Mouse (Mus musculus) CH12.LX (cell line): Measurements from ENCODE around the gene Ifna4.
"Not testable (repeated sequence)": the region's sequence is repeated elsewhere in the genome, so short reads cannot be mapped to it uniquely, and the experiment has no call there.

ENCODE experiments used
- BHLHE40 ChIP-seq: IDR thresholded peaks from 2 replicates; pipeline ENCODE4 v1.6.1; 2011; ENCODE audit warnings: mild to moderate bottlenecking, low read depth, low read length, improper control_type of control experiment
- CHD2 ChIP-seq: IDR thresholded peaks from 2 replicates; pipeline ENCODE4 v1.6.1; 2011; ENCODE audit warnings: low read length, improper control_type of control experiment
- CTCF ChIP-seq, 2 experiments: IDR thresholded peaks in 1 of 2; conservative IDR thresholded peaks in 1 of 2; 2 replicates each; pipeline ENCODE4 v1.5.1; 2011 to 2012; ENCODE audit warnings: low read depth in 2 of 2, low read length in 2 of 2, improper control_type of control experiment in 1 of 2, inconsistent platforms in 1 of 2, mild to moderate bottlenecking in 1 of 2, moderate library complexity in 1 of 2
- E2F4 ChIP-seq: IDR thresholded peaks from 2 replicates; pipeline ENCODE4 v1.6.1; 2011; ENCODE audit warnings: low read depth, low read length, improper control_type of control experiment; ENCODE audit not compliant: insufficient replicate concordance
- EP300 ChIP-seq: IDR thresholded peaks from 2 replicates; pipeline ENCODE4 v1.6.1; 2011; ENCODE audit warnings: low read length, improper control_type of control experiment
- KAT2A ChIP-seq: IDR thresholded peaks from 2 replicates; pipeline ENCODE4 v1.6.1; 2012; ENCODE audit warnings: low read length, improper control_type of control experiment, inconsistent platforms; ENCODE audit not compliant: insufficient replicate concordance
- MAZ ChIP-seq: IDR thresholded peaks from 2 replicates; pipeline ENCODE4 v1.6.1; 2012; ENCODE audit warnings: low read depth, mild to moderate bottlenecking, inconsistent platforms, low read length, improper control_type of control experiment, moderate library complexity
- MEF2A ChIP-seq: IDR thresholded peaks from 2 replicates; pipeline ENCODE4 v1.6.1; 2014; ENCODE audit warnings: low read depth, mild to moderate bottlenecking, inconsistent platforms, low read length, improper control_type of control experiment, borderline replicate concordance
- MXI1 ChIP-seq: IDR thresholded peaks from 2 replicates; pipeline ENCODE4 v1.6.1; 2011; ENCODE audit warnings: mild to moderate bottlenecking, low read depth, low read length, improper control_type of control experiment
- NRF1 ChIP-seq: IDR thresholded peaks from 2 replicates; pipeline ENCODE4 v1.6.1; 2014; ENCODE audit warnings: low read depth, mild to moderate bottlenecking, inconsistent platforms, low read length, improper control_type of control experiment, moderate library complexity
- POLR2A ChIP-seq: IDR thresholded peaks from 2 replicates; pipeline ENCODE4 v1.6.1; 2011; ENCODE audit warnings: low read depth, mild to moderate bottlenecking, improper control_type of control experiment, low read length
- POLR2AphosphoS2 ChIP-seq: IDR thresholded peaks from 2 replicates; pipeline ENCODE4 v1.6.1; 2011; ENCODE audit warnings: low read depth, low read length, improper control_type of control experiment
- RAD21 ChIP-seq: IDR thresholded peaks from 2 replicates; pipeline ENCODE4 v1.6.1; 2011; ENCODE audit warnings: low read depth, mild to moderate bottlenecking, low read length, improper control_type of control experiment, moderate library complexity
- ZMIZ1 ChIP-seq: IDR thresholded peaks from 2 replicates; pipeline ENCODE4 v1.6.1; 2012; ENCODE audit warnings: low read depth, mild to moderate bottlenecking, inconsistent platforms, low read length, improper control_type of control experiment

DNA sequence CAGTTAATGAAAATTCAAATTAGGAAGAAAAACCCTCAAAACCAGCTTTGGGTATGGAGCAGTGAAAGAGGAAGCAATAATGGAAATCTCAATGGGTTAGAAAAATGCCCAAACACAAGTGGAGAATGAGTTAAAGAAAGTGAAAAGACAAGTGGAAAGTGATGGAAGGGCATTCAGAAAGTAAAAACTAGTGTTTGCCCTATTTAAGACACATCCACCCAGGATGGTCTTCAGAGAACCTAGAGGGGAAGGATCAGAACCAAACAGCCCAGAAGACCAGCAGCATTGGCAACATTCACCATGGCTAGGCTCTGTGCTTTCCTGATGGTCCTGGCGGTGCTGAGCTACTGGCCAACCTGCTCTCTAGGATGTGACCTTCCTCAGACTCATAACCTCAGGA is 6.4 kb upstream of the Ifna4 start, which contains the start of gene Ifna5:
- TF ChIP-seq POLR2A; MXI1; NRF1; CTCF (conservative IDR thresholded peaks at IDR 0.05 in 1 of 2, IDR thresholded peaks at IDR 0.05 in 1 of 2; ENCODE audit: low read depth in 2 of 2, low read length in 2 of 2); EP300; E2F4; ZMIZ1; MAZ; POLR2AphosphoS2; KAT2A; CHD2; MEF2A; BHLHE40; RAD21: not testable (repeated sequence)
